In the genomic region with DNA sequence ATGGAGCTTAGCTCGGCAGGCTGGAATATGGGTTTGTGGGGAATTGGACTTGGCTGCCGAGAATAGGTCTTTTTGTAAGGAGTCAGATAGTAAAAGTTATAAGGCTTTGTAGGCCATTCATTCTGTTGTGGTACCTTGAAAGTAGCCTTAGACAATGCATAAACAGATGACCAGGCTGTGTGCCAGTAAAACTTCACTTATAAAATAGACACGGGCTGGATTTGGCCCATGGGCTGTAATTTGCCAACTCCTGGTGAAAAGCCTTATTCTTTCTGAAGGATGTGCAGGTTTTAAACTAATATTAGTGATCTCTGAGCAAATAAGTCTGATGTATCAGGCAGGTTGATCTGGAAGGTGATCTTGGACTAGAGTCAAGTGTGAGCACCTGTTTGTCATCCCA, we compare ENCODE assay signal across 28 mouse cellular contexts. TPM values are rescaled to one million over a fixed set of nuclear protein-coding genes. Genes with fewer than 3 reads are reported as not detected.
DNase-seq lines count a peak whose midpoint lies in the region; ATAC-seq and TF ChIP-seq lines count a peak whose summit lies in the region.
"Had no signal": no experiment of that assay in that cellular context is flagged by ENCODE, and none has a peak within 500 bp of the region (broad histone marks: within the 10 kb centered on the region; RNA-seq: fewer than 3 reads in every experiment).

No protein-coding gene starts in this region.

- H3K4me2 ChIP-seq in heart, embryonic 13.5 days: no peak overlapping the region
- H3K4me2 ChIP-seq in hindbrain, postnatal 0 days (ENCODE audit: low read depth, low read length): no peak overlapping the region
- H3K4me2 ChIP-seq in hindbrain, embryonic 13.5 days: no peak overlapping the region
- no peak overlapping the region for H3K4me2 ChIP-seq in liver, postnatal 0 days (ENCODE audit: low read depth, low read length)
- H3K4me2 ChIP-seq: forebrain, embryonic 13.5 days; limb, embryonic 12.5 days; liver, embryonic 11.5 days; midbrain, embryonic 12.5 days; neural tube, embryonic 13.5 days had no signal

- H3K9me3 ChIP-seq in heart, embryonic 13.5 days: no peaks in the 10 kb centered on the region
- no peaks in the 10 kb centered on the region for H3K9me3 ChIP-seq in hindbrain, postnatal 0 days (ENCODE audit: low read length)
- no peaks in the 10 kb centered on the region for H3K9me3 ChIP-seq in hindbrain, embryonic 13.5 days
- no peaks in the 10 kb centered on the region for H3K9me3 ChIP-seq in liver, postnatal 0 days (ENCODE audit: low read length)
- H3K9me3 ChIP-seq: forebrain, embryonic 13.5 days; hindbrain, embryonic 10.5 days; limb, embryonic 12.5 days; megakaryocyte, embryonic 14.5 days; midbrain, embryonic 12.5 days; neural tube, embryonic 13.5 days had no signal

- no peaks in the 10 kb centered on the region for H3K27me3 ChIP-seq in heart, embryonic 13.5 days (replicated peaks)
- H3K27me3 ChIP-seq in hindbrain, postnatal 0 days (ENCODE audit: insufficient read depth, low read length): no peaks in the 10 kb centered on the region
- H3K27me3 ChIP-seq in hindbrain, embryonic 13.5 days: peaks cover 23% of the 10 kb centered on the region; the same call in 1 of the 2 replicates
- no peaks in the 10 kb centered on the region for H3K27me3 ChIP-seq in liver, adult 2 months (ENCODE audit: control insufficient read depth, insufficient read depth, low read length)
- H3K27me3 ChIP-seq in liver, postnatal 0 days (ENCODE audit: insufficient read depth, low read length): peaks cover 40% of the 10 kb centered on the region
- H3K27me3 ChIP-seq: CH12.LX had no signal

- TF ChIP-seq CTCF in hindbrain, postnatal 0 days (IDR thresholded peaks at IDR 0.05; ENCODE audit: low read depth): no peak
- no peak for TF ChIP-seq CTCF in liver, adult 2 months (IDR thresholded peaks at IDR 0.05; ENCODE audit: low read depth, low read length)
- TF ChIP-seq CTCF in liver, postnatal 0 days (IDR thresholded peaks at IDR 0.05; ENCODE audit: low read depth): no peak

- peaks cover 27% of the 10 kb centered on the region for H3K79me2 ChIP-seq in liver, adult 2 months (ENCODE audit: control insufficient read depth, insufficient read depth, low read length)

- TF ChIP-seq EP300 in liver, postnatal 0 days (IDR thresholded peaks at IDR 0.05; ENCODE audit: low read depth): no peak

- peaks cover 16% of the 10 kb centered on the region for H3K36me3 ChIP-seq in heart, embryonic 13.5 days
- no peaks in the 10 kb centered on the region for H3K36me3 ChIP-seq in hindbrain, postnatal 0 days (ENCODE audit: insufficient read depth, low read length)
- H3K36me3 ChIP-seq in hindbrain, embryonic 13.5 days: no peaks in the 10 kb centered on the region; the same call in 1 of the 2 replicates
- H3K36me3 ChIP-seq in liver, adult 2 months (ENCODE audit: control insufficient read depth, insufficient read depth, low read length): no peaks in the 10 kb centered on the region
- no peaks in the 10 kb centered on the region for H3K36me3 ChIP-seq in liver, postnatal 0 days (replicated peaks; ENCODE audit: insufficient read depth, low read length)
- H3K36me3 ChIP-seq: midbrain, embryonic 12.5 days; neural tube, embryonic 13.5 days had no signal

- no peak for ATAC-seq in heart, embryonic 13.5 days (ENCODE audit: extremely low read depth, insufficient number of reproducible peaks, low FRiP score, low TSS enrichment)
- ATAC-seq in hindbrain, postnatal 0 days: no peak
- ATAC-seq in hindbrain, embryonic 13.5 days (ENCODE audit: low FRiP score): no peak
- ATAC-seq in liver, postnatal 0 days: no peak
- ATAC-seq: activated CD4-positive, CD25-positive, alpha-beta regulatory T cell, adult 4 months; forebrain, embryonic 13.5 days; intestine, postnatal 0 days had no signal

- H3K27ac ChIP-seq in heart, embryonic 13.5 days (replicated peaks): peak overlapping the region; percentile 76
- H3K27ac ChIP-seq in hindbrain, postnatal 0 days: peak overlapping the region; percentile 41; the same call in 1 of the 2 replicates
- H3K27ac ChIP-seq in hindbrain, embryonic 13.5 days: no peak overlapping the region
- no peak overlapping the region for H3K27ac ChIP-seq in liver, adult 2 months (replicated peaks; ENCODE audit: insufficient read depth, low read depth, low read length)
- no peak overlapping the region for H3K27ac ChIP-seq in liver, postnatal 0 days (ENCODE audit: low read depth)
- H3K27ac ChIP-seq: forebrain, embryonic 13.5 days; hindbrain, embryonic 10.5 days; left cerebral cortex, adult 2 months; limb, embryonic 12.5 days; midbrain, embryonic 12.5 days; neural tube, embryonic 13.5 days had no signal

- peak overlapping the region; percentile 64; the same call in 1 of the 2 replicates for H3K9ac ChIP-seq in heart, embryonic 13.5 days
- H3K9ac ChIP-seq in hindbrain, postnatal 0 days (replicated peaks; ENCODE audit: low read length): no peak overlapping the region
- H3K9ac ChIP-seq in hindbrain, embryonic 13.5 days: no peak overlapping the region
- H3K9ac ChIP-seq in liver, adult 2 months (ENCODE audit: low read depth, low read length): no peak overlapping the region
- H3K9ac ChIP-seq in liver, postnatal 0 days (replicated peaks): no peak overlapping the region
- H3K9ac ChIP-seq: forebrain, embryonic 13.5 days; limb, embryonic 12.5 days; midbrain, embryonic 12.5 days; neural tube, embryonic 13.5 days had no signal

- peaks cover 64% of the 10 kb centered on the region for H3K4me1 ChIP-seq in heart, embryonic 13.5 days
- H3K4me1 ChIP-seq in hindbrain, postnatal 0 days (ENCODE audit: insufficient read depth, low read length): peaks cover 10% of the 10 kb centered on the region; the same call in 1 of the 2 replicates
- peaks cover 53% of the 10 kb centered on the region for H3K4me1 ChIP-seq in hindbrain, embryonic 13.5 days (replicated peaks)
- H3K4me1 ChIP-seq in liver, adult 2 months (ENCODE audit: control insufficient read depth, insufficient read depth, low read length): peaks cover 17% of the 10 kb centered on the region
- peaks cover 14% of the 10 kb centered on the region for H3K4me1 ChIP-seq in liver, postnatal 0 days (ENCODE audit: insufficient read depth)

- H3K4me3 ChIP-seq in heart, embryonic 13.5 days: no peak overlapping the region
- H3K4me3 ChIP-seq in hindbrain, postnatal 0 days (ENCODE audit: low read length): no peak overlapping the region
- H3K4me3 ChIP-seq in hindbrain, embryonic 13.5 days: no peak overlapping the region
- H3K4me3 ChIP-seq in liver, adult 2 months (ENCODE audit: insufficient read depth, low read depth, low read length): no peak overlapping the region
- H3K4me3 ChIP-seq in liver, postnatal 0 days (ENCODE audit: low read depth, low read length): no peak overlapping the region
- H3K4me3 ChIP-seq: forebrain, embryonic 13.5 days; hindbrain, embryonic 10.5 days; left cerebral cortex, adult 2 months; limb, embryonic 12.5 days; midbrain, embryonic 12.5 days; myocyte; neural tube, embryonic 13.5 days had no signal

- WGBS in heart, embryonic 13.5 days: 72% methylated on average over 3 of the region's 3 CpGs
- 47% methylated on average over 3 of the region's 3 CpGs for WGBS in hindbrain, postnatal 0 days
- WGBS in hindbrain, embryonic 13.5 days: 75% methylated on average over 3 of the region's 3 CpGs
- WGBS in liver, adult 2 months: 51% methylated on average over 3 of the region's 3 CpGs
- 77% methylated on average over 3 of the region's 3 CpGs for WGBS in liver, postnatal 0 days (ENCODE audit: insufficient replicate concordance)

- TF ChIP-seq POLR2A in liver, adult 2 months (IDR thresholded peaks at IDR 0.05; ENCODE audit: extremely low read depth, insufficient read depth, low read length): no peak

- DNase-seq in adrenal gland, postnatal 14 days: peak; percentile 27
- no peak for DNase-seq in adrenal gland, postnatal 4 days (ENCODE audit: low spot score in 2 of 2)
- DNase-seq in heart, adult 8-10 months (ENCODE audit: low spot score): no peak
- no peak for DNase-seq in hindbrain, postnatal 0 days (ENCODE audit: low spot score)
- peak; percentile 50 for DNase-seq in liver, adult 2 months (ENCODE audit: extremely low read depth, low read depth, low spot score)
- DNase-seq in liver, postnatal 0 days: no peak
- DNase-seq: cerebellum, adult 11 months; cerebellum, adult 9-10 months; cerebellum, postnatal 36 days; heart, adult 11 months; kidney, postnatal 14 days; lung, postnatal 36 days; thymus, adult 2 months; thymus, postnatal 36 days had no signal

RNA-seq across cellular contexts. Expression of gene Ahdc1, which starts 24.9 kb away (rescaled TPM):
- total RNA-seq in adrenal gland, postnatal 14 days (2021): 65.0 and 71.9 TPM in 2 replicates
- total RNA-seq in adrenal gland, postnatal 4 days (2021): 10 to 100 TPM; 92.5 to 98.7 TPM
- 6.5 and 6.9 TPM in 2 replicates for polyA plus RNA-seq in heart, embryonic 13.5 days (2015; fragmentation: Nextera tagmentation; extraction: Ambion mirVana)
- 10 to 100 TPM; 37.5 to 52.5 (median 45.0) TPM for total RNA-seq in heart, adult 8-10 months (2022)
- 88.2 and 106 TPM in 2 replicates for total RNA-seq in hindbrain, postnatal 0 days (2014; rRNA removed)
- polyA plus RNA-seq in hindbrain, postnatal 0 days (2015; fragmentation: Nextera tagmentation; extraction: Ambion mirVana): 9.7 and 10.8 TPM in 2 replicates
- polyA plus RNA-seq in hindbrain, embryonic 13.5 days (2015; fragmentation: Nextera tagmentation; extraction: Ambion mirVana): 11.0 and 12.5 TPM in 2 replicates
- 2.4 and 4.1 TPM in 2 replicates for total RNA-seq in liver, adult 2 months (2014; rRNA removed)
- polyA plus RNA-seq in liver, adult 2 months (2012; rRNA removed): 8.7 and 8.8 TPM in 2 replicates
- 0.76 and 0.87 TPM in 2 replicates for polyA plus RNA-seq in liver, postnatal 0 days (2015; fragmentation: Nextera tagmentation; extraction: Ambion mirVana)

Comparison
In these comparisons a context has a peak if more than half of its experiments do, and no peak if none do; other contexts are left out.
1. DNase-seq: peak in adrenal gland, postnatal 14 days (single experiment) and liver, adult 2 months (single experiment); none in adrenal gland, postnatal 4 days (0 of 2), heart, adult 8-10 months (single experiment), hindbrain, postnatal 0 days (single experiment) and liver, postnatal 0 days (single experiment).
2. H3K27ac ChIP-seq: peak in heart, embryonic 13.5 days (single experiment) and hindbrain, postnatal 0 days (single experiment); none in hindbrain, embryonic 13.5 days (single experiment), liver, adult 2 months (single experiment) and liver, postnatal 0 days (single experiment).